Mouse (Mus musculus) embryo, embryonic 9.5 days (tissue): Measurements from ENCODE around the gene Lrrtm3.

Experiments
- DNase-seq: peaks from one replicate; pipeline ENCODE4 v3.0.0-alpha.2; 2017; ENCODE audit errors: extremely low spot score

The Lrrtm3 gene

DNA sequence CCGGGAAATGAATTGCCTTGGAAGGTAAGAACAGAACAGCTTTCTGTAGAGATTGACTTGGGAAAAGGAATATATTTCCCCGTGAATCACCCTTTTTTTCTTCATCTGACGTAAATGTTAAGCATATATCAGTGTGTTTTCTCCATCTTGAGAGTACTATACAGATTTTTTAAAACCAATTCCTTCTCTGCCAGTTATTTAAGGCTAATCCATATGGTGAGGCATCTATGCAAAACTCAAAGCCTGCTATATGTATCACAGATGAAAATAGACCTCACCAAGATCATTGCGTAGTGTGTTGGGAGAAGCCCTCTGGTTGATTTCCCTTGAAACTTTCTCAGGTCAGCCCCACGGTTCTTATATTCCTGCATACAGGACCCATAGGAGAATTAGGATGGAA is 195.5 kb downstream of the Lrrtm3 start:
- no peak for DNase-seq

DNA sequence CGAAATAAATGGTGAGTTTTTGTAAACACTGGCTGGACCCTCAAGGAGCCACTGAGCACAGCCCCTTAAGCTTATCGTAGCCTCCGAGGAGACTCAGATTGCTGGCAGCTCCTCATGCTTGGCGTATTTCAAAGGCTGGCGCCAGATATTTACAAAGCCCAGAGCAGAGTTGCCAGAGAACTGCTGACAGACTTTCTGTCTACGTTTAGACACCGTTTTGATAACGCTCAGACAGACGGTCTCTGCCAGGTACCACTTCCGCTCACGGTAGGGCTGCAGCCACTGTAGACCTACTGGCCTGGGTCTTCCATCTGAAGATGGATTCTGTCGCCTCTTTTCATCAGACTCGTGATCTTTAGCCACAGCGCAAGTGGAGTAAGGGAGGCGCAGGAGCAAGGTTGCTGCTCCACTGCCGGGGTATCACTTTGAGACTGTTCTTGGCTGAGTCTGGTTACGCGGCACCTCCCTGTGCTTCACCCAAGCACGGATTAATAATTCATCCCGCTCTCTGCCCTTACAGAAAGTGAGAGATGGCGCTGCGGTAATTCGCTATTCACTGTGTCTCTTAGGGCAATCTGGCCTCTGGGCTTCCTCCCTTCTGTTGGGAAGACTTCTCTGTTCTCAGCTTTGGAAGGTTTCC is 203.5 kb downstream of the Lrrtm3 start:
- no peak for DNase-seq

- DNase-seq: no peak
Observed at GRCm38 (mm10) chr10:63880462-63880903, 209.6 kb downstream of the Lrrtm3 start.
